Mouse (Mus musculus) right cerebral cortex, postnatal 25 days (tissue): ENCODE measurements around the gene Ppm1j.
"Not testable (repeated sequence)": the region's sequence is repeated elsewhere in the genome, so short reads cannot be mapped to it uniquely, and the experiment has no call there.

Experiments used
- DNase-seq: peaks from one replicate; pipeline ENCODE4 v3.0.0; 2022

Gene Ppm1j

GRCm38 (mm10) chr3:104788075-104788474 lies 7.2 kb downstream of the Ppm1j start, which contains the start of gene Rhoc:
Rhoc (plus strand) TSS chr3:104788375.
- no peak for DNase-seq

- DNase-seq = peak; percentile 58
Measured at GRCm38 (mm10) chr3:104788561-104789311, 7.9 kb downstream of the Ppm1j start.

GRCm38 (mm10) chr3:104789312-104789605 lies 8.4 kb downstream of the Ppm1j start:
- DNase-seq = no peak

- DNase-seq = peak; percentile 30
Measured at GRCm38 (mm10) chr3:104789822-104790221, 9.0 kb downstream of the Ppm1j start.

GRCm38 (mm10) chr3:104790401-104790937 lies 9.6 kb downstream of the Ppm1j start:
- DNase-seq = peak; percentile 50

- no peak for DNase-seq
Measured at GRCm38 (mm10) chr3:104791017-104791416, 10.2 kb downstream of the Ppm1j start.

- DNase-seq = peak; percentile 42
Measured at GRCm38 (mm10) chr3:104791671-104792070, 10.8 kb downstream of the Ppm1j start.

GRCm38 (mm10) chr3:104792360-104793270 lies 11.8 kb downstream of the Ppm1j start:
- DNase-seq = no peak

- DNase-seq = peak; percentile 65
Measured at GRCm38 (mm10) chr3:104793871-104794828, 13.3 kb downstream of the Ppm1j start.

- DNase-seq = no peak
Measured at GRCm38 (mm10) chr3:104794953-104795470, 14.2 kb downstream of the Ppm1j start.

GRCm38 (mm10) chr3:104795661-104796340 lies 14.9 kb downstream of the Ppm1j start:
- no peak for DNase-seq

GRCm38 (mm10) chr3:104796430-104797082 lies 15.7 kb downstream of the Ppm1j start:
- DNase-seq = no peak

GRCm38 (mm10) chr3:104800681-104801080 lies 19.8 kb downstream of the Ppm1j start:
- DNase-seq = no peak

- DNase-seq = no peak
Measured at GRCm38 (mm10) chr3:104801481-104801880, 20.6 kb downstream of the Ppm1j start.

- no peak for DNase-seq
Measured at GRCm38 (mm10) chr3:104804312-104804711, 23.5 kb downstream of the Ppm1j start.

GRCm38 (mm10) chr3:104805539-104805938 lies 24.7 kb downstream of the Ppm1j start:
- DNase-seq = no peak

GRCm38 (mm10) chr3:104811752-104812151 lies 30.9 kb downstream of the Ppm1j start:
- DNase-seq = no peak

GRCm38 (mm10) chr3:104812254-104812653 lies 31.4 kb downstream of the Ppm1j start:
- DNase-seq = no peak

GRCm38 (mm10) chr3:104813227-104813626 lies 32.4 kb downstream of the Ppm1j start:
- DNase-seq = not testable (repeated sequence)

- no peak for DNase-seq
Measured at GRCm38 (mm10) chr3:104814746-104815145, 33.9 kb downstream of the Ppm1j start.

- no peak for DNase-seq
Measured at GRCm38 (mm10) chr3:104815346-104815745, 34.5 kb downstream of the Ppm1j start.
